ENCODE assay signal across 8 mouse cellular contexts in genomic region chr11:93955256-93956150, GRCm38 (mm10). TPM values are rescaled to one million over a fixed set of nuclear protein-coding genes. Genes with fewer than 3 reads are reported as not detected.
A peak's percentile ranks its signal among the peaks of the same experiment; 100 is the strongest.
DNase-seq lines count a peak whose midpoint lies in the region; ATAC-seq and TF ChIP-seq lines count a peak whose summit lies in the region.

No protein-coding gene starts in this region.

- H3K27me3 ChIP-seq in lung, embryonic 15.5 days = no peaks in the 10 kb centered on the region
- no peaks in the 10 kb centered on the region for H3K27me3 ChIP-seq in thymus, adult 2 months (ENCODE audit: control insufficient read depth, insufficient read depth, low read length)

- H3K9me3 ChIP-seq in lung, embryonic 15.5 days = no peaks in the 10 kb centered on the region

- peak; percentile 90 for DNase-seq in MN1 (ENCODE audit: low spot score)
- peak; percentile 76 for DNase-seq in cerebellum, adult 8-10 months
- DNase-seq in forelimb bud, embryonic 11.5 days (ENCODE audit: low read depth, low spot score) = peak; percentile 88
- DNase-seq in layer of hippocampus, adult 9-10 months (ENCODE audit: low spot score) = peak; percentile 66
- peak; percentile 95 for DNase-seq in thymus, adult 2 months

- peak; percentile 36; the same call in 1 of the 2 replicates for TF ChIP-seq CTCF in olfactory bulb, adult 2 months (IDR thresholded peaks at IDR 0.05; ENCODE audit: insufficient read depth, low read depth, low read length)
- TF ChIP-seq CTCF in thymus, adult 2 months (IDR thresholded peaks at IDR 0.05; ENCODE audit: borderline replicate concordance, control insufficient read depth, extremely low read depth, insufficient read depth, low read length, poor library complexity) = peak; percentile 41; the same call in 1 of the 2 replicates

- ATAC-seq in hematopoietic stem cell, adult 5-6 weeks (replicated peaks in 1 of 2; ENCODE audit: insufficient read depth in 1 of 2, low FRiP score in 2 of 2, low TSS enrichment in 1 of 2, low read depth in 1 of 2, poor library complexity in 2 of 2, severe bottlenecking in 2 of 2) = peak; percentile 98
- peak; percentile 98 for ATAC-seq in lung, embryonic 15.5 days (ENCODE audit: borderline replicate concordance, extremely low read depth, low FRiP score, low TSS enrichment)

- TF ChIP-seq POLR2A in olfactory bulb, adult 2 months (IDR thresholded peaks at IDR 0.05; ENCODE audit: insufficient read depth, low read depth, low read length) = 0 out of 2 replicates have a peak, but pooled peaks have one; percentile 29
- TF ChIP-seq POLR2A in thymus, adult 2 months (IDR thresholded peaks at IDR 0.05; ENCODE audit: control insufficient read depth, extremely low read depth, insufficient read depth, low read length, poor library complexity) = 0 out of 2 replicates have a peak, but pooled peaks have one; percentile 30

- H3K4me1 ChIP-seq in lung, embryonic 15.5 days = peaks cover 24% of the 10 kb centered on the region
- peaks cover 19% of the 10 kb centered on the region for H3K4me1 ChIP-seq in olfactory bulb, adult 2 months (ENCODE audit: control insufficient read depth, insufficient read depth, low read length)
- H3K4me1 ChIP-seq in thymus, adult 2 months (replicated peaks; ENCODE audit: control insufficient read depth, insufficient read depth, low read length) = peaks cover 12% of the 10 kb centered on the region

- H3K4me3 ChIP-seq in lung, embryonic 15.5 days = peak overlapping the region; percentile 74
- H3K4me3 ChIP-seq in olfactory bulb, adult 2 months (ENCODE audit: insufficient read depth, low read depth, low read length) = peak overlapping the region; percentile 79
- H3K4me3 ChIP-seq in thymus, adult 2 months (ENCODE audit: control insufficient read depth, insufficient read depth, low read length) = peak overlapping the region; percentile 73

- 1% methylated on average over 59 of the region's 67 CpGs for WGBS in lung, embryonic 15.5 days
- WGBS in olfactory bulb, adult 2 months = under 1% methylated on average over 67 of the region's 67 CpGs
- under 1% methylated on average over 67 of the region's 67 CpGs for WGBS in thymus, adult 2 months

- H3K36me3 ChIP-seq in lung, embryonic 15.5 days = peaks cover 43% of the 10 kb centered on the region
- peaks cover 14% of the 10 kb centered on the region; the same call in 1 of the 2 replicates for H3K36me3 ChIP-seq in thymus, adult 2 months (ENCODE audit: control insufficient read depth, insufficient read depth, low read length)

- peak overlapping the region; percentile 61 for H3K9ac ChIP-seq in lung, embryonic 15.5 days

- peak overlapping the region; percentile 92 for H3K27ac ChIP-seq in lung, embryonic 15.5 days
- H3K27ac ChIP-seq in olfactory bulb, adult 2 months (ENCODE audit: insufficient read depth, low read depth, low read length) = peak overlapping the region; percentile 55
- peak overlapping the region; percentile 44; the same call in 1 of the 2 replicates for H3K27ac ChIP-seq in thymus, adult 2 months (ENCODE audit: control insufficient read depth, insufficient read depth, low read length)

- H3K4me2 ChIP-seq in lung, embryonic 15.5 days = peak overlapping the region; percentile 89

RNA-seq across cellular contexts. Expression of gene Nme2, which starts 0.6 kb away (rescaled TPM):
- 148 and 155 TPM in 2 replicates for total RNA-seq in hematopoietic stem cell, adult 5-6 weeks (2017)
- polyA plus RNA-seq in lung, embryonic 15.5 days (2015; fragmentation: Nextera tagmentation; extraction: Ambion mirVana) = 258 and 287 TPM in 2 replicates
- not detected in 2 replicates for polyA plus RNA-seq in olfactory bulb, adult 2 months (2012; ENCODE audit: insufficient read depth, insufficient read length, low replicate concordance, missing spikeins)
- 151 and 178 TPM in 2 replicates for polyA plus RNA-seq in thymus, adult 2 months (2012; rRNA removed)

RNA-seq across cellular contexts. Expression of gene Gm20390, which starts 12.6 kb away (rescaled TPM):
- total RNA-seq in hematopoietic stem cell, adult 5-6 weeks (2017) = not detected in 2 replicates
- 379 and 404 TPM in 2 replicates for polyA plus RNA-seq in lung, embryonic 15.5 days (2015; fragmentation: Nextera tagmentation; extraction: Ambion mirVana)
- polyA plus RNA-seq in olfactory bulb, adult 2 months (2012; ENCODE audit: insufficient read depth, insufficient read length, low replicate concordance, missing spikeins) = not detected in 2 replicates
- polyA plus RNA-seq in thymus, adult 2 months (2012; rRNA removed) = 8.1 and 16.1 TPM in 2 replicates

RNA-seq across cellular contexts. Expression of gene Nme1, which starts 12.8 kb away (rescaled TPM):
- total RNA-seq in hematopoietic stem cell, adult 5-6 weeks (2017) = 101 and 180 TPM in 2 replicates
- 123 and 129 TPM in 2 replicates for polyA plus RNA-seq in lung, embryonic 15.5 days (2015; fragmentation: Nextera tagmentation; extraction: Ambion mirVana)
- not detected in 2 replicates for polyA plus RNA-seq in olfactory bulb, adult 2 months (2012; ENCODE audit: insufficient read depth, insufficient read length, low replicate concordance, missing spikeins)
- polyA plus RNA-seq in thymus, adult 2 months (2012; rRNA removed) = 188 and 217 TPM in 2 replicates

RNA-seq across cellular contexts. Expression of gene Spag9, which starts 40.4 kb away (rescaled TPM):
- total RNA-seq in hematopoietic stem cell, adult 5-6 weeks (2017) = 106 and 115 TPM in 2 replicates
- polyA plus RNA-seq in lung, embryonic 15.5 days (2015; fragmentation: Nextera tagmentation; extraction: Ambion mirVana) = 37.1 and 39.4 TPM in 2 replicates
- 93.3 and 117 TPM in 2 replicates for polyA plus RNA-seq in olfactory bulb, adult 2 months (2012; ENCODE audit: insufficient read depth, insufficient read length, low replicate concordance, missing spikeins)
- 22.0 and 32.6 TPM in 2 replicates for polyA plus RNA-seq in thymus, adult 2 months (2012; rRNA removed)

Comparison
In these comparisons a context has a peak if more than half of its experiments do, and no peak if none do; other contexts are left out.
1. Peak in every context shown above with its lines: DNase-seq, ATAC-seq, H3K4me3 ChIP-seq and H3K27ac ChIP-seq.
2. RNA of gene Nme2, which starts 0.6 kb away (polyA plus RNA-seq): 258 to 287 TPM in lung, embryonic 15.5 days and 151 to 178 TPM in thymus, adult 2 months; not detected in olfactory bulb, adult 2 months; every median in the first group is over 100 times any median in the second.
3. RNA of gene Gm20390, which starts 12.6 kb away (polyA plus RNA-seq): 379 to 404 TPM in lung, embryonic 15.5 days; 8.1 to 16.1 TPM in thymus, adult 2 months and not detected in olfactory bulb, adult 2 months; every median in the first group is over 10 times any median in the second.